Mouse (Mus musculus): ENCODE results near the gene Cd8b1. TPM values are rescaled to one million over a fixed set of nuclear protein-coding genes. Genes with fewer than 3 reads are reported as not detected.

Gene Cd8b1
- polyA plus RNA-seq, 1 experiment: not detected

GRCm38 (mm10) chr6:71337666-71338065, 15.1 kb downstream of the Cd8b1 start:
- TF ChIP-seq CTCF (IDR thresholded peaks at IDR 0.05; ENCODE audit: insufficient read depth, low read depth, low read length) (no peak), POLR2A (IDR thresholded peaks at IDR 0.05; ENCODE audit: insufficient read depth, low read depth, low read length) (no peak)
- Histone ChIP-seq H3K27ac (ENCODE audit: insufficient read depth, low read depth, low read length) (no peak overlapping the region), H3K4me1 (ENCODE audit: control insufficient read depth, insufficient read depth, low read length) (no peaks in the 10 kb centered on the region), H3K4me3 (ENCODE audit: insufficient read depth, low read depth, low read length) (no peak overlapping the region)
- 96% methylated on average over 8 of the region's 8 CpGs for WGBS

- Histone ChIP-seq H3K27ac (ENCODE audit: insufficient read depth, low read depth, low read length) (no peak overlapping the region), H3K4me3 (ENCODE audit: insufficient read depth, low read depth, low read length) (no peak overlapping the region), H3K4me1 (ENCODE audit: control insufficient read depth, insufficient read depth, low read length) (no peaks in the 10 kb centered on the region)
- WGBS: 92% methylated on average over 3 of the region's 3 CpGs
- TF ChIP-seq POLR2A (IDR thresholded peaks at IDR 0.05; ENCODE audit: insufficient read depth, low read depth, low read length) (no peak), CTCF (IDR thresholded peaks at IDR 0.05; ENCODE audit: insufficient read depth, low read depth, low read length) (no peak)
Observed at GRCm38 (mm10) chr6:71338941-71339340, 16.4 kb downstream of the Cd8b1 start.

GRCm38 (mm10) chr6:71339351-71339750, 16.8 kb downstream of the Cd8b1 start:
- WGBS: 88% methylated on average over 4 of the region's 4 CpGs
- no peak for TF ChIP-seq CTCF (IDR thresholded peaks at IDR 0.05; ENCODE audit: insufficient read depth, low read depth, low read length)
- no peak for TF ChIP-seq POLR2A (IDR thresholded peaks at IDR 0.05; ENCODE audit: insufficient read depth, low read depth, low read length)
- Histone ChIP-seq H3K4me1 (ENCODE audit: control insufficient read depth, insufficient read depth, low read length) (no peaks in the 10 kb centered on the region), H3K27ac (ENCODE audit: insufficient read depth, low read depth, low read length) (no peak overlapping the region), H3K4me3 (ENCODE audit: insufficient read depth, low read depth, low read length) (no peak overlapping the region)

- H3K4me1 ChIP-seq (ENCODE audit: control insufficient read depth, insufficient read depth, low read length): no peaks in the 10 kb centered on the region
- no peak overlapping the region for H3K27ac ChIP-seq (ENCODE audit: insufficient read depth, low read depth, low read length)
- no peak overlapping the region for H3K4me3 ChIP-seq (ENCODE audit: insufficient read depth, low read depth, low read length)
- no peak for TF ChIP-seq POLR2A (IDR thresholded peaks at IDR 0.05; ENCODE audit: insufficient read depth, low read depth, low read length)
- TF ChIP-seq CTCF (IDR thresholded peaks at IDR 0.05; ENCODE audit: insufficient read depth, low read depth, low read length): no peak
- WGBS: 78% methylated on average over 9 of the region's 9 CpGs
Observed at GRCm38 (mm10) chr6:71341179-71341578, 18.6 kb downstream of the Cd8b1 start.

- no peak overlapping the region for H3K27ac ChIP-seq (ENCODE audit: insufficient read depth, low read depth, low read length)
- no peak for TF ChIP-seq CTCF (IDR thresholded peaks at IDR 0.05; ENCODE audit: insufficient read depth, low read depth, low read length)
- TF ChIP-seq POLR2A (IDR thresholded peaks at IDR 0.05; ENCODE audit: insufficient read depth, low read depth, low read length): no peak
- no peak overlapping the region for H3K4me3 ChIP-seq (ENCODE audit: insufficient read depth, low read depth, low read length)
- 94% methylated on average over 9 of the region's 9 CpGs for WGBS
- H3K4me1 ChIP-seq (ENCODE audit: control insufficient read depth, insufficient read depth, low read length): no peaks in the 10 kb centered on the region
Observed at GRCm38 (mm10) chr6:71348006-71348405, 25.4 kb downstream of the Cd8b1 start.

- 94% methylated on average over 3 of the region's 3 CpGs for WGBS
- no peak overlapping the region for H3K27ac ChIP-seq (ENCODE audit: insufficient read depth, low read depth, low read length)
- no peak overlapping the region for H3K4me3 ChIP-seq (ENCODE audit: insufficient read depth, low read depth, low read length)
- TF ChIP-seq CTCF (IDR thresholded peaks at IDR 0.05; ENCODE audit: insufficient read depth, low read depth, low read length) (no peak), POLR2A (IDR thresholded peaks at IDR 0.05; ENCODE audit: insufficient read depth, low read depth, low read length) (no peak)
- H3K4me1 ChIP-seq (ENCODE audit: control insufficient read depth, insufficient read depth, low read length): no peaks in the 10 kb centered on the region
Observed at GRCm38 (mm10) chr6:71351201-71351600, 28.6 kb downstream of the Cd8b1 start.

- TF ChIP-seq POLR2A (IDR thresholded peaks at IDR 0.05; ENCODE audit: insufficient read depth, low read depth, low read length) (no peak), CTCF (IDR thresholded peaks at IDR 0.05; ENCODE audit: insufficient read depth, low read depth, low read length) (no peak)
- Histone ChIP-seq H3K4me3 (ENCODE audit: insufficient read depth, low read depth, low read length) (no peak overlapping the region), H3K4me1 (ENCODE audit: control insufficient read depth, insufficient read depth, low read length) (no peaks in the 10 kb centered on the region), H3K27ac (ENCODE audit: insufficient read depth, low read depth, low read length) (no peak overlapping the region)
- 93% methylated on average over 6 of the region's 6 CpGs for WGBS
Observed at GRCm38 (mm10) chr6:71352201-71352600, 29.6 kb downstream of the Cd8b1 start.

- H3K4me3 ChIP-seq (ENCODE audit: insufficient read depth, low read depth, low read length): no peak overlapping the region
- TF ChIP-seq CTCF (IDR thresholded peaks at IDR 0.05; ENCODE audit: insufficient read depth, low read depth, low read length) (no peak), POLR2A (IDR thresholded peaks at IDR 0.05; ENCODE audit: insufficient read depth, low read depth, low read length) (no peak)
- no peak overlapping the region for H3K27ac ChIP-seq (ENCODE audit: insufficient read depth, low read depth, low read length)
- H3K4me1 ChIP-seq (ENCODE audit: control insufficient read depth, insufficient read depth, low read length): no peaks in the 10 kb centered on the region
- 88% methylated on average over 10 of the region's 10 CpGs for WGBS
Observed at GRCm38 (mm10) chr6:71352866-71353427, 30.4 kb downstream of the Cd8b1 start.

GRCm38 (mm10) chr6:71353722-71354121, 31.1 kb downstream of the Cd8b1 start:
- Histone ChIP-seq H3K27ac (ENCODE audit: insufficient read depth, low read depth, low read length) (no peak overlapping the region), H3K4me1 (ENCODE audit: control insufficient read depth, insufficient read depth, low read length) (no peaks in the 10 kb centered on the region), H3K4me3 (ENCODE audit: insufficient read depth, low read depth, low read length) (no peak overlapping the region)
- TF ChIP-seq POLR2A (IDR thresholded peaks at IDR 0.05; ENCODE audit: insufficient read depth, low read depth, low read length) (no peak), CTCF (IDR thresholded peaks at IDR 0.05; ENCODE audit: insufficient read depth, low read depth, low read length) (no peak)
- 72% methylated on average over 2 of the region's 2 CpGs for WGBS

- Histone ChIP-seq H3K4me1 (ENCODE audit: control insufficient read depth, insufficient read depth, low read length) (no peaks in the 10 kb centered on the region), H3K4me3 (ENCODE audit: insufficient read depth, low read depth, low read length) (no peak overlapping the region), H3K27ac (ENCODE audit: insufficient read depth, low read depth, low read length) (no peak overlapping the region)
- 90% methylated on average over 7 of the region's 7 CpGs for WGBS
- TF ChIP-seq POLR2A (IDR thresholded peaks at IDR 0.05; ENCODE audit: insufficient read depth, low read depth, low read length) (no peak), CTCF (IDR thresholded peaks at IDR 0.05; ENCODE audit: insufficient read depth, low read depth, low read length) (no peak)
Observed at GRCm38 (mm10) chr6:71357493-71357892, 34.9 kb downstream of the Cd8b1 start.
